Mouse (Mus musculus) layer of hippocampus, postnatal 25 days (tissue): ENCODE data around the gene Adam3. TPM values are rescaled to one million over a fixed set of nuclear protein-coding genes. Genes with fewer than 3 reads are reported as not detected.

ENCODE experiments used
- DNase-seq, 2 experiments: peaks; one replicate each; pipeline ENCODE4 v3.0.0; 2022; ENCODE audit warnings: mixed read lengths in 2 of 2, low spot score in 1 of 2; ENCODE audit errors: extremely low spot score in 1 of 2
- total RNA-seq, 2 experiments: library from RNA; stranded (reverse); gene quantifications; 2 replicates each; pipeline ENCODE4 v1.2.3; 2021

The Adam3 gene
- total RNA-seq: not detected

DNA sequence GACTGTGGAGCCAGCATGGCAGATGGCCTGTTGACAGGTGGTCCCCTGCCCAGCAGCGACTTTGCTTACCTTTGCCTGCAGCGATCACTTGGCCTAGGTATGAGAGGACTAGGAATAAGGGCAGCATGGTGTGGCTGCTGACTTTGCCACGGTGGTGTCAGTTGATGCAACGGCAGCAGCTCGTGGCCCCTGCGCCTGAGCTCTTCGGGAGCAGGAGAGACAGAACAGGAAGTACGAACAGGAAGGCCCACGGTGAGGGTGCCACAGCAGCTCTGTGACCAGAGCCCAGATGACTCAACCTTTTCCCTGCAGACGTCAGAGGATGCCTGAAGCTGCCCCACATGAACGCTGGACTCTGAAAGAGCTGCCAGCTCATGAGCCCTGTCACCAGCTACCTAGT lies at the start of gene Adam3:
Adam3 (minus strand) TSS at position 223 of the 400 bp plus-strand sequence.
- no peak for DNase-seq

DNA sequence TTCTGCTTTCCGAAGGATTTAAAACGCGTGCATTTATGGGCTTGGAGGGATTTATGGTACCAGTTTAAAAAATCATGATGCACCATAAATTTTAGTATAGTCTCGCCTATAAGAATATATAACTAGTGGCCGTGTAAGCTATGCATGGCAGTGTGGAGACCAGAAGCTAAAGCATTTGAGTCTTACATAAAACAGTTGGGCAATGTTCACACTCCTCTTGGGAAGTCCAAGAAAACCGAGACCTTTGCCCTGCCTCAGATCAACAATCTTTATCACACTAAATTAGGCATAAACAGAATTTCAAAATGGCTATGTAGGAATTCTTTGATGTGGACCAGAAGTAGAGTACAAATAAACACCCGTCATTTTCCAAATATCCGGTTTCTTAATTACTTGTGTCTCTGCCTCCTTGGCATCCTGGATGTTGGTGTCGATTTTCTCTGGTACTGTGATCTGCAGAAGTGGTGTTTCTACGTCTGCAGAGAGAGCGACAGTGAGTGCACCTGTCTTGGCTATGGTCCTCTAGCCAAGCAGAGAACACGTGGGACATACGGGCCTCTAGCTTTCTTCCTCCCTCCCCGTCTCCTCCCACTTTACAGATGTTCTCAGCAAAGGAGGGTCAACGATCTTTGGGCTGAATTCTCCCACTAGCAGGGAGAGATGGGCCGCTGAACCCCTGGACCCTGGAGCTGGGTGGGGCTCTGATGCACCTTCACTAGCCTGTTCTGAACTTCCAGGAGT lies 596 bp downstream of the Adam3 start:
- DNase-seq: no peak

Other genes starting within 250 kb of the Adam3 start
- under 1 TPM; 0.17 to 0.28 TPM for gene Adam5, start 98.5 kb upstream of the Adam3 start, total RNA-seq